Mouse (Mus musculus) neural tube, embryonic 14.5 days (tissue): Measurements from ENCODE around the gene Chsy1. TPM values are rescaled to one million over a fixed set of nuclear protein-coding genes. Genes with fewer than 3 reads are reported as not detected.

Experiments used
- ATAC-seq: fragments of 200-750 bp; cut with Nextera tagmentation; 2 replicates; pipeline ENCODE4 v1.8.0; 2017; ENCODE audit warnings: low read depth, mild to moderate bottlenecking, moderate TSS enrichment, moderate library complexity
- H3K27ac ChIP-seq: fragments of 300-500 bp; sonication (generic); 2 replicates; pipeline ENCODE4 v1.5.1; 2014; ENCODE audit warnings: low read depth, mild to moderate bottlenecking, control low read depth, low read length, moderate library complexity, mixed read lengths
- H3K27me3 ChIP-seq: fragments of 300-500 bp; sonication (generic); 2 replicates; pipeline ENCODE4 v1.6.1; 2014; ENCODE audit warnings: low read length; ENCODE audit not compliant: control insufficient read depth, insufficient read depth
- H3K36me3 ChIP-seq: fragments of 300-500 bp; sonication (generic); 2 replicates; pipeline ENCODE4 v1.6.1; 2014; ENCODE audit warnings: low read length, mixed read lengths; ENCODE audit not compliant: control insufficient read depth, insufficient read depth
- H3K4me1 ChIP-seq: fragments of 300-500 bp; sonication (generic); 2 replicates; pipeline ENCODE4 v1.6.1; 2014; ENCODE audit warnings: low read length; ENCODE audit not compliant: control insufficient read depth, insufficient read depth
- H3K4me2 ChIP-seq: fragments of 300-500 bp; sonication (generic); 2 replicates; pipeline ENCODE4 v1.6.1; 2014; ENCODE audit warnings: mild to moderate bottlenecking, low read depth, low read length, control low read depth
- H3K4me3 ChIP-seq: fragments of 300-500 bp; sonication (generic); 2 replicates; pipeline ENCODE4 v1.5.1; 2014; ENCODE audit warnings: low read depth, low read length, control low read depth, mixed read lengths
- H3K9ac ChIP-seq: fragments of 300-500 bp; sonication (generic); replicated peaks from 2 replicates; pipeline ENCODE4 v1.6.1; 2014; ENCODE audit warnings: low read depth, mild to moderate bottlenecking, control low read depth, low read length, mixed read lengths
- H3K9me3 ChIP-seq: fragments of 300-500 bp; sonication (generic); 2 replicates; pipeline ENCODE4 v1.6.1; 2016; ENCODE audit warnings: low read length; ENCODE audit not compliant: control insufficient read depth
- WGBS: fragments of 180-500 bp; shearing (Covaris S2); extraction: QIAGEN DNeasy Blood & Tissue Kit; methylation state at CpG from one replicate; pipeline ENCODE4 v1.1.7; 2014; 5-methylcytosine and 5-hydroxymethylcytosine counted together
- polyA plus RNA-seq: library from polyadenylated mRNA; unstranded; fragments of >200 nt; fragmentation: Nextera tagmentation; extraction: Ambion mirVana; gene quantifications from 2 replicates; pipeline ENCODE4 v1.2.1, GENCODE M21; 2014

The Chsy1 gene
- polyA plus RNA-seq, 1 experiment from 2014 or later = 16.4 TPM

- WGBS = 88% methylated on average over 11 of the region's 11 CpGs
- no peaks in the 10 kb centered on the region for H3K4me1 ChIP-seq
Observed at GRCm38 (mm10) chr7:66196609-66197445, 87.5 kb downstream of the Chsy1 start.

GRCm38 (mm10) chr7:66198416-66198815 lies 89.1 kb downstream of the Chsy1 start:
- H3K27me3 ChIP-seq = no peaks in the 10 kb centered on the region
- no peak overlapping the region for H3K4me3 ChIP-seq
- no peak overlapping the region for H3K9ac ChIP-seq
- no peaks in the 10 kb centered on the region for H3K9me3 ChIP-seq
- no peak overlapping the region for H3K4me2 ChIP-seq
- no peaks in the 10 kb centered on the region for H3K36me3 ChIP-seq
- H3K27ac ChIP-seq = no peak overlapping the region
- WGBS = 91% methylated on average over 10 of the region's 10 CpGs
- H3K4me1 ChIP-seq = no peaks in the 10 kb centered on the region
- no peak for ATAC-seq

More at GRCm38 (mm10) chr7:66196609-66197445, 87.5 kb downstream of the Chsy1 start:
- no peaks in the 10 kb centered on the region for H3K9me3 ChIP-seq
- no peaks in the 10 kb centered on the region for H3K27me3 ChIP-seq
- no peak overlapping the region for H3K9ac ChIP-seq
- H3K4me2 ChIP-seq = no peak overlapping the region
- no peak overlapping the region for H3K4me3 ChIP-seq
- H3K27ac ChIP-seq = no peak overlapping the region
- no peak for ATAC-seq
- no peaks in the 10 kb centered on the region for H3K36me3 ChIP-seq

- Histone ChIP-seq H3K9me3 (no peaks in the 10 kb centered on the region), H3K4me2 (no peak overlapping the region), H3K9ac (no peak overlapping the region), H3K27ac (no peak overlapping the region), H3K4me1 (no peaks in the 10 kb centered on the region), H3K4me3 (no peak overlapping the region), H3K36me3 (no peaks in the 10 kb centered on the region), H3K27me3 (no peaks in the 10 kb centered on the region)
- WGBS = 86% methylated on average over 5 of the region's 5 CpGs
- no peak for ATAC-seq
Observed at GRCm38 (mm10) chr7:66199391-66199831, 90.1 kb downstream of the Chsy1 start.

- H3K4me1 ChIP-seq = no peaks in the 10 kb centered on the region
- no peaks in the 10 kb centered on the region for H3K9me3 ChIP-seq
- H3K36me3 ChIP-seq = no peaks in the 10 kb centered on the region
- ATAC-seq = no peak
- H3K4me2 ChIP-seq = no peak overlapping the region
- no peak overlapping the region for H3K9ac ChIP-seq
- 83% methylated on average over 3 of the region's 3 CpGs for WGBS
- no peak overlapping the region for H3K27ac ChIP-seq
- no peaks in the 10 kb centered on the region for H3K27me3 ChIP-seq
- no peak overlapping the region for H3K4me3 ChIP-seq
Observed at GRCm38 (mm10) chr7:66200383-66200782, 91.1 kb downstream of the Chsy1 start.

DNA sequence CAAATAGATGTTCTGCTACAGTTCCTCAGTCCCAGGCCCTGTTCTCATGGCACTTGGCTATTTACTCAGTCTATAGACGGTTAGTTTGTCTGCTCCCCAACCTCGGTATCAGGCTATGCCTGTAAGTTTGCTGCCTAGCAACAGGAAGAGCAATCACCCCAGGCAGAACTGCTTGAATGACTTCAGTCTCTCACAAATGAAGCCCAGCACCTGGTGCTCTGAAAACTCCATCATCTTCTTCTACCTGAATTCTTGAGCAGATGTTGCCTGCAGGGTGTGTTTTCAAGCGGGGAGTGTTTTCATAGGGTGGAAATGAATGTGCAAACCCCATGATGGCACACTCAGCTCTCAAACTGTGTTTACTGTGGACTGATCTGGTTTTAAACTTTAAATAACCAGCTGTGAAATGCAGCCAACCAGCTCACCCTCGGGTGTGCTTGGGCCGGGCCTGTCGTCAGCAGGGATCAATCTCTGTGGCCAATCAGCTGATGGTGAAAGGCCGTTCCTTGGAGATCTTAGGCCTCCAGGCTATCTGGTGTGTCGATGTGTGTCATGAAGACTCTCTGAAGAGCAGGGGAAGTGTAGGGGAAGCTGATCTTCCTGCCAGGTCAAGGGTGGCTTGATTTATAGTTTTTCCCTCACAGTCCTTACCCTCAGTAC lies 91.6 kb downstream of the Chsy1 start:
- peak; percentile 65; the same call in 1 of the 2 replicates for ATAC-seq
- H3K4me2 ChIP-seq = no peak overlapping the region
- no peaks in the 10 kb centered on the region for H3K27me3 ChIP-seq
- no peaks in the 10 kb centered on the region for H3K36me3 ChIP-seq
- no peak overlapping the region for H3K9ac ChIP-seq
- H3K27ac ChIP-seq = no peak overlapping the region
- 38% methylated on average over 8 of the region's 8 CpGs for WGBS
- no peaks in the 10 kb centered on the region for H3K4me1 ChIP-seq
- H3K9me3 ChIP-seq = no peaks in the 10 kb centered on the region
- H3K4me3 ChIP-seq = no peak overlapping the region

DNA sequence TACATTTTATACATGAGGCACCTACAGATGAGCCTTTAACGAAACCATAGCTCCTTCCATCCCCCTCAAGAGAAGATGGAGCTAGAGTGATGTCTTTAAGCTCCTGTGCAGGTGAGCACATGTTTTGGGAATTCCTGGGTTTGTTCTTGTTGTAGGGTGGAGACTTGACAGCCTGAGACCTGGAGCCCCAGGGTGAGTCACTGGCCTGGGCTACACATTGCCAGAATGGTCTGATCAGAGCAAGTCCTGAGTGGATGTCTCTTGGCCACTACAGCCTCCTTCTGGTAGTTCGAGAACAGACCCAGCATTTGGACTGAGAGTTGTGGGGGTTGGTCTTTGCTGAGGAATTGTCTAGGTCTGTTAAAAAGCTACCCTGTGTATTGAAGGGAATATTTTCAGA lies 92.3 kb downstream of the Chsy1 start:
- WGBS = 84% methylated on average over 2 of the region's 2 CpGs
- no peak for ATAC-seq
- Histone ChIP-seq H3K36me3 (no peaks in the 10 kb centered on the region), H3K4me2 (no peak overlapping the region), H3K27ac (no peak overlapping the region), H3K4me1 (no peaks in the 10 kb centered on the region), H3K9ac (no peak overlapping the region), H3K27me3 (no peaks in the 10 kb centered on the region), H3K4me3 (no peak overlapping the region), H3K9me3 (no peaks in the 10 kb centered on the region)

DNA sequence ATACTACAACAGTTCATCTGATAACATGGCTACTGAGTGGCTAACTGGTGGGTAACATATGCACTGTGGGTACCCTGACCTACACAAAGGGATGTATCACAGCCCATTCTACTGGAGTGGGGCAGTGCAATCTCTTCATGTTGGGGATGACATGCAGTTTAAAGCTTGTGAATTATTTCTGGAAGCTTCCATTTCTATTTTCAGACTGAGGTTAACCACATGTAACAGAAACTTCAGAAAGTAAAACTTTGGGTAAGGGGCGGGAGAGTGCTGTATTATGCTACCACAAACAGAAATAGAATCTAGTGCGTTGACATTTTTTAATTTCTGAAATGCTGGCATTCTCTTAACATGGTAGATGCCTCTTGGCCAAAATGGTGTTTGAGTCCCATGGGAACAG lies 100.6 kb downstream of the Chsy1 start:
- Histone ChIP-seq H3K36me3 (no peaks in the 10 kb centered on the region), H3K9ac (no peak overlapping the region), H3K9me3 (no peaks in the 10 kb centered on the region), H3K4me3 (no peak overlapping the region), H3K27ac (no peak overlapping the region), H3K4me2 (no peak overlapping the region), H3K4me1 (no peaks in the 10 kb centered on the region), H3K27me3 (no peaks in the 10 kb centered on the region)
- 88% methylated on average over 2 of the region's 2 CpGs for WGBS
- no peak for ATAC-seq

GRCm38 (mm10) chr7:66212887-66213286 lies 103.6 kb downstream of the Chsy1 start:
- no peak for ATAC-seq
- no peaks in the 10 kb centered on the region for H3K36me3 ChIP-seq
- H3K4me3 ChIP-seq = no peak overlapping the region
- WGBS = 97% methylated on average over 1 of the region's 1 CpGs
- H3K4me1 ChIP-seq = peaks cover 5% of the 10 kb centered on the region; the same call in 1 of the 2 replicates
- H3K9me3 ChIP-seq = no peaks in the 10 kb centered on the region
- no peak overlapping the region for H3K9ac ChIP-seq
- no peak overlapping the region for H3K4me2 ChIP-seq
- H3K27ac ChIP-seq = no peak overlapping the region
- no peaks in the 10 kb centered on the region for H3K27me3 ChIP-seq

DNA sequence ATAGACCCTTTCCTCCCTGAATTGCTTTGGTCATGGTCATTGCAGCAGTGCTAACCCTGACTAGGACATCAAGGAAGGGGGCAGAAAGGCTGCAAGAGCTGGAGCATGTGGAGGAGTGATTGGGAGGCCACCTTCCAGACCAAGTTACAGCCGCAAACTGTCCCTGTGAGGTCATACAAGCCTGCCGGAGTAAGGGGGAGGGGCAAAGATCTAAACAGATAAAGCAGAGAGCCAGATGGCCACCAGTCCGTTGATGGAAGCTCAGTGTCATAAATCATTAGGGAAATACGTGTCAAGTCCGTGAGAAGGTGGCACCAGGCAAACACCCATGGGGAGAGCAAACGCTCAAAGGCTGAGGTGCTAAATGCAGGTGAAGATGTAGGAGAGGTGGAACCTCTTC lies 105.2 kb downstream of the Chsy1 start:
- WGBS = 65% methylated on average over 6 of the region's 6 CpGs
- Histone ChIP-seq H3K27ac (no peak overlapping the region), H3K9ac (no peak overlapping the region), H3K9me3 (no peaks in the 10 kb centered on the region), H3K36me3 (no peaks in the 10 kb centered on the region), H3K4me2 (no peak overlapping the region), H3K27me3 (no peaks in the 10 kb centered on the region), H3K4me3 (no peak overlapping the region), H3K4me1 (peaks cover 8% of the 10 kb centered on the region; the same call in 1 of the 2 replicates)
- ATAC-seq = no peak
